Mouse (Mus musculus) embryonic fibroblast, embryonic 13.5 days (primary cell): ENCODE measurements at regions not wholly inside any gene's neighbourhood (a gene's known extent, or its start where the extent isn't known, plus 50 kb on each side); places are given as distances from the start of the nearest gene placed in this dataset.

Source experiments
- CTCF ChIP-seq: IDR thresholded peaks from 2 replicates; pipeline ENCODE4 v1.5.1; 2011; ENCODE audit warnings: mild to moderate bottlenecking, control low read depth, low read length, moderate library complexity, borderline replicate concordance; ENCODE audit not compliant: insufficient read depth
- POLR2A ChIP-seq: IDR thresholded peaks from 2 replicates; pipeline ENCODE4 v1.6.1; 2011; ENCODE audit warnings: low read depth, mild to moderate bottlenecking, control low read depth, low read length, moderate library complexity

- TF ChIP-seq POLR2A (no peak), CTCF (no peak)
These were observed 222.4 kb downstream of the Cryba4 start for GRCm38 (mm10) chr5:112029955-112030354.
